15 mouse cellular contexts compared by ENCODE assay signal in the genomic region with DNA sequence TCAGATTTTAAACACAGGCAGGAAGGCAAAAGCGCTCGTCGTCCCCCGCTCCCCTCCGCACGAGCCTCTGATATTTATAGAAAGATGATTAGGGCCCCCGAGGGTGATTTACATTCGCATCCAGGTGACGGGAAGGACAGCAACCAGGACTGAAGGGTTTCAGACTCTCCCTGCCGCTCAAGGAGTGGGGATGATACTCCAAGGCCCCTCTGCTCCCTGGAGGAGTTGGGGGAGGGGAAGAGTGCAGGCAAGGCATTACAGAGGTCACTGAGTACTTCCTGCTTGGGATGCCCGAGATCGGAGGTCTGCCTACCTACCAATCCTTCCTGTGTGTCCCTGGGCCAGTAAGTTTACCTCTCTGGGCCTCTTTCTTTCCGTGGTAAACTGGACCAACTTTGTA. TPM values are rescaled to one million over a fixed set of nuclear protein-coding genes. Genes with fewer than 3 reads are reported as not detected.
A peak's percentile ranks its signal among the peaks of the same experiment; 100 is the strongest.
DNase-seq lines count a peak whose midpoint lies in the region; ATAC-seq lines count a peak whose summit lies in the region.
"Had no signal": no experiment of that assay in that cellular context is flagged by ENCODE, and none has a peak within 500 bp of the region (broad histone marks: within the 10 kb centered on the region; RNA-seq: fewer than 3 reads in every experiment).

No protein-coding gene starts in this region.

- no peak for DNase-seq in heart, embryonic 10.5 days (ENCODE audit: low spot score)
- no peak for DNase-seq in limb, embryonic 10.5 days (ENCODE audit: low spot score)
- no peak for DNase-seq in kidney, adult 18-20 months
- DNase-seq: thymus, adult 18-20 months had no signal

- peak overlapping the region; percentile 18; the same call in 1 of the 2 replicates for H3K4me3 ChIP-seq in heart, embryonic 10.5 days
- no peak overlapping the region for H3K4me3 ChIP-seq in heart, embryonic 11.5 days (ENCODE audit: low read depth, low read length)
- no peak overlapping the region for H3K4me3 ChIP-seq in limb, embryonic 13.5 days
- H3K4me3 ChIP-seq in limb, embryonic 10.5 days, result no peak overlapping the region
- no peak overlapping the region for H3K4me3 ChIP-seq in hindbrain, embryonic 16.5 days (ENCODE audit: low read length)
- H3K4me3 ChIP-seq in neural tube, embryonic 14.5 days (ENCODE audit: low read depth, low read length), result no peak overlapping the region
- no peak overlapping the region for H3K4me3 ChIP-seq in liver, embryonic 12.5 days
- H3K4me3 ChIP-seq: forebrain, embryonic 13.5 days; myocyte had no signal

- peaks cover 100% of the 10 kb centered on the region for H3K27me3 ChIP-seq in heart, embryonic 10.5 days (ENCODE audit: insufficient read depth, poor library complexity, severe bottlenecking)
- H3K27me3 ChIP-seq in heart, embryonic 11.5 days (ENCODE audit: control insufficient read depth, insufficient read depth, low read length), result peaks cover 93% of the 10 kb centered on the region
- peaks cover 40% of the 10 kb centered on the region for H3K27me3 ChIP-seq in limb, embryonic 13.5 days
- H3K27me3 ChIP-seq in limb, embryonic 10.5 days (ENCODE audit: low read depth, poor library complexity, severe bottlenecking), result peaks cover 78% of the 10 kb centered on the region
- H3K27me3 ChIP-seq in hindbrain, embryonic 16.5 days (replicated peaks; ENCODE audit: control insufficient read depth, insufficient read depth, low read length), result peaks cover 2% of the 10 kb centered on the region
- H3K27me3 ChIP-seq in neural tube, embryonic 14.5 days (ENCODE audit: control insufficient read depth, insufficient read depth, low read length), result no peaks in the 10 kb centered on the region
- peaks cover 90% of the 10 kb centered on the region for H3K27me3 ChIP-seq in liver, embryonic 12.5 days (replicated peaks)

- H3K4me2 ChIP-seq in heart, embryonic 11.5 days, result no peak overlapping the region
- H3K4me2 ChIP-seq in limb, embryonic 13.5 days (replicated peaks), result 0 out of 2 replicates have a peak overlapping the region, but pooled peaks have one; percentile 12
- peak overlapping the region; percentile 11 for H3K4me2 ChIP-seq in hindbrain, embryonic 16.5 days (ENCODE audit: low read length)
- H3K4me2 ChIP-seq in neural tube, embryonic 14.5 days (ENCODE audit: low read depth, low read length), result peak overlapping the region; percentile 14; the same call in 1 of the 2 replicates
- no peak overlapping the region for H3K4me2 ChIP-seq in liver, embryonic 12.5 days
- H3K4me2 ChIP-seq: forebrain, embryonic 13.5 days; lung, embryonic 14.5 days had no signal

- H3K27ac ChIP-seq in heart, embryonic 10.5 days, result no peak overlapping the region
- H3K27ac ChIP-seq in heart, embryonic 11.5 days (ENCODE audit: low read depth, low read length), result no peak overlapping the region
- no peak overlapping the region for H3K27ac ChIP-seq in limb, embryonic 13.5 days
- H3K27ac ChIP-seq in limb, embryonic 10.5 days, result no peak overlapping the region
- H3K27ac ChIP-seq in hindbrain, embryonic 16.5 days (ENCODE audit: low read depth, low read length), result no peak overlapping the region; the same call in 1 of the 2 replicates
- H3K27ac ChIP-seq in neural tube, embryonic 14.5 days (ENCODE audit: low read depth, low read length), result no peak overlapping the region
- no peak overlapping the region for H3K27ac ChIP-seq in liver, embryonic 12.5 days
- H3K27ac ChIP-seq: forebrain, embryonic 13.5 days; kidney, postnatal 0 days had no signal

- no peaks in the 10 kb centered on the region for H3K36me3 ChIP-seq in heart, embryonic 10.5 days
- no peaks in the 10 kb centered on the region for H3K36me3 ChIP-seq in heart, embryonic 11.5 days (ENCODE audit: control insufficient read depth, insufficient read depth, low read length)
- H3K36me3 ChIP-seq in limb, embryonic 13.5 days, result no peaks in the 10 kb centered on the region
- no peaks in the 10 kb centered on the region for H3K36me3 ChIP-seq in limb, embryonic 10.5 days
- peaks cover 2% of the 10 kb centered on the region; the same call in 1 of the 2 replicates for H3K36me3 ChIP-seq in hindbrain, embryonic 16.5 days (ENCODE audit: control insufficient read depth, insufficient read depth, low read length)
- no peaks in the 10 kb centered on the region for H3K36me3 ChIP-seq in neural tube, embryonic 14.5 days (ENCODE audit: control insufficient read depth, insufficient read depth, low read length)
- H3K36me3 ChIP-seq in liver, embryonic 12.5 days, result no peaks in the 10 kb centered on the region

- H3K9ac ChIP-seq in heart, embryonic 11.5 days (ENCODE audit: low read depth, low read length), result no peak overlapping the region
- H3K9ac ChIP-seq in limb, embryonic 13.5 days, result peak overlapping the region; percentile 8; the same call in 1 of the 2 replicates
- peak overlapping the region; percentile 17 for H3K9ac ChIP-seq in hindbrain, embryonic 16.5 days (ENCODE audit: low read depth, low read length)
- H3K9ac ChIP-seq in neural tube, embryonic 14.5 days (replicated peaks; ENCODE audit: low read depth, low read length), result no peak overlapping the region
- H3K9ac ChIP-seq in liver, embryonic 12.5 days, result no peak overlapping the region
- H3K9ac ChIP-seq: forebrain, embryonic 13.5 days; lung, embryonic 14.5 days had no signal

- no peak for ATAC-seq in heart, embryonic 11.5 days (replicated peaks; ENCODE audit: insufficient number of reproducible peaks, low FRiP score, low TSS enrichment)
- ATAC-seq in limb, embryonic 13.5 days (ENCODE audit: low FRiP score, low read depth), result no peak
- ATAC-seq in hindbrain, embryonic 16.5 days, result no peak
- ATAC-seq in neural tube, embryonic 14.5 days (ENCODE audit: low read depth), result no peak
- ATAC-seq in liver, embryonic 12.5 days, result no peak
- ATAC-seq: forebrain, embryonic 13.5 days; inflammation-experienced regulatory T-cells, adult 6 months had no signal

- 17% methylated on average over 13 of the region's 13 CpGs for WGBS in heart, embryonic 10.5 days
- 21% methylated on average over 13 of the region's 13 CpGs for WGBS in heart, embryonic 11.5 days (ENCODE audit: insufficient replicate concordance)
- 17% methylated on average over 13 of the region's 13 CpGs for WGBS in limb, embryonic 13.5 days
- WGBS in limb, embryonic 10.5 days, result 19% methylated on average over 13 of the region's 13 CpGs
- 27% methylated on average over 13 of the region's 13 CpGs for WGBS in hindbrain, embryonic 16.5 days
- WGBS in neural tube, embryonic 14.5 days, result 28% methylated on average over 13 of the region's 13 CpGs
- WGBS in liver, embryonic 12.5 days (ENCODE audit: insufficient replicate concordance), result 26% methylated on average over 13 of the region's 13 CpGs

- H3K9me3 ChIP-seq in heart, embryonic 10.5 days, result no peaks in the 10 kb centered on the region
- H3K9me3 ChIP-seq in heart, embryonic 11.5 days (replicated peaks; ENCODE audit: control insufficient read depth, low read length), result no peaks in the 10 kb centered on the region
- no peaks in the 10 kb centered on the region for H3K9me3 ChIP-seq in limb, embryonic 13.5 days
- no peaks in the 10 kb centered on the region for H3K9me3 ChIP-seq in limb, embryonic 10.5 days (replicated peaks)
- H3K9me3 ChIP-seq in hindbrain, embryonic 16.5 days (ENCODE audit: control insufficient read depth, low read length), result no peaks in the 10 kb centered on the region
- no peaks in the 10 kb centered on the region for H3K9me3 ChIP-seq in neural tube, embryonic 14.5 days (ENCODE audit: control insufficient read depth, low read length)
- no peaks in the 10 kb centered on the region for H3K9me3 ChIP-seq in liver, embryonic 12.5 days (replicated peaks)
- H3K9me3 ChIP-seq: forebrain, embryonic 13.5 days had no signal

- peaks cover 11% of the 10 kb centered on the region; the same call in 1 of the 2 replicates for H3K4me1 ChIP-seq in heart, embryonic 10.5 days
- H3K4me1 ChIP-seq in heart, embryonic 11.5 days (ENCODE audit: control insufficient read depth, insufficient read depth, low read length), result no peaks in the 10 kb centered on the region
- peaks cover 25% of the 10 kb centered on the region for H3K4me1 ChIP-seq in limb, embryonic 13.5 days
- peaks cover 30% of the 10 kb centered on the region for H3K4me1 ChIP-seq in limb, embryonic 10.5 days
- H3K4me1 ChIP-seq in hindbrain, embryonic 16.5 days (ENCODE audit: control insufficient read depth, insufficient read depth, low read depth, low read length), result peaks cover 12% of the 10 kb centered on the region
- H3K4me1 ChIP-seq in neural tube, embryonic 14.5 days (ENCODE audit: control insufficient read depth, insufficient read depth, low read length), result peaks cover 14% of the 10 kb centered on the region
- no peaks in the 10 kb centered on the region for H3K4me1 ChIP-seq in liver, embryonic 12.5 days

RNA-seq across cellular contexts. Expression of gene Epha8, which starts 13.4 kb away (rescaled TPM):
- 0.17 and 0.45 TPM in 2 replicates for polyA plus RNA-seq in heart, embryonic 10.5 days (2016; fragmentation: Nextera tagmentation; extraction: Ambion mirVana)
- polyA plus RNA-seq in heart, embryonic 11.5 days (2014; fragmentation: Nextera tagmentation; extraction: Ambion mirVana), result 0.24 TPM in 1 of 2 replicates, not detected in the other
- polyA plus RNA-seq in limb, embryonic 13.5 days (2015; fragmentation: Nextera tagmentation; extraction: Ambion mirVana), result 0.47 and 0.71 TPM in 2 replicates
- polyA plus RNA-seq in limb, embryonic 10.5 days (2016; fragmentation: Nextera tagmentation; extraction: Ambion mirVana), result 0.29 and 0.55 TPM in 2 replicates
- polyA plus RNA-seq in hindbrain, embryonic 16.5 days (2015; fragmentation: Nextera tagmentation; extraction: Ambion mirVana), result 8.8 and 14.0 TPM in 2 replicates
- polyA plus RNA-seq in neural tube, embryonic 14.5 days (2014; fragmentation: Nextera tagmentation; extraction: Ambion mirVana), result 9.9 and 13.1 TPM in 2 replicates
- polyA plus RNA-seq in liver, embryonic 12.5 days (2016; fragmentation: Nextera tagmentation; extraction: Ambion mirVana), result 0.06 and 0.11 TPM in 2 replicates
- polyA plus RNA-seq: liver, adult 2 months; myocyte had no signal

RNA-seq across cellular contexts. Expression of gene C1qa, which starts 44.6 kb away (rescaled TPM):
- 1.3 and 4.2 TPM in 2 replicates for polyA plus RNA-seq in heart, embryonic 10.5 days (2016; fragmentation: Nextera tagmentation; extraction: Ambion mirVana)
- 8.1 and 8.8 TPM in 2 replicates for polyA plus RNA-seq in heart, embryonic 11.5 days (2014; fragmentation: Nextera tagmentation; extraction: Ambion mirVana)
- 20.5 and 23.0 TPM in 2 replicates for polyA plus RNA-seq in limb, embryonic 13.5 days (2015; fragmentation: Nextera tagmentation; extraction: Ambion mirVana)
- polyA plus RNA-seq in limb, embryonic 10.5 days (2016; fragmentation: Nextera tagmentation; extraction: Ambion mirVana), result 2.4 and 3.8 TPM in 2 replicates
- 34.0 and 36.8 TPM in 2 replicates for polyA plus RNA-seq in hindbrain, embryonic 16.5 days (2015; fragmentation: Nextera tagmentation; extraction: Ambion mirVana)
- 19.6 and 29.3 TPM in 2 replicates for polyA plus RNA-seq in neural tube, embryonic 14.5 days (2014; fragmentation: Nextera tagmentation; extraction: Ambion mirVana)
- 24.8 and 26.2 TPM in 2 replicates for polyA plus RNA-seq in liver, embryonic 12.5 days (2016; fragmentation: Nextera tagmentation; extraction: Ambion mirVana)
- polyA plus RNA-seq: myocyte had no signal

RNA-seq across cellular contexts. Expression of gene C1qc, which starts 50.3 kb away (rescaled TPM):
- polyA plus RNA-seq in heart, embryonic 10.5 days (2016; fragmentation: Nextera tagmentation; extraction: Ambion mirVana), result 1.3 and 4.7 TPM in 2 replicates
- polyA plus RNA-seq in heart, embryonic 11.5 days (2014; fragmentation: Nextera tagmentation; extraction: Ambion mirVana), result 7.1 and 7.4 TPM in 2 replicates
- 18.1 and 18.8 TPM in 2 replicates for polyA plus RNA-seq in limb, embryonic 13.5 days (2015; fragmentation: Nextera tagmentation; extraction: Ambion mirVana)
- 2.8 and 5.9 TPM in 2 replicates for polyA plus RNA-seq in limb, embryonic 10.5 days (2016; fragmentation: Nextera tagmentation; extraction: Ambion mirVana)
- polyA plus RNA-seq in hindbrain, embryonic 16.5 days (2015; fragmentation: Nextera tagmentation; extraction: Ambion mirVana), result 25.5 and 28.8 TPM in 2 replicates
- polyA plus RNA-seq in neural tube, embryonic 14.5 days (2014; fragmentation: Nextera tagmentation; extraction: Ambion mirVana), result 15.3 and 25.2 TPM in 2 replicates
- polyA plus RNA-seq in liver, embryonic 12.5 days (2016; fragmentation: Nextera tagmentation; extraction: Ambion mirVana), result 32.7 and 33.5 TPM in 2 replicates
- polyA plus RNA-seq: myocyte had no signal

RNA-seq across cellular contexts. Expression of gene C1qb, which starts 57.2 kb away (rescaled TPM):
- polyA plus RNA-seq in heart, embryonic 10.5 days (2016; fragmentation: Nextera tagmentation; extraction: Ambion mirVana), result 4.5 and 13.4 TPM in 2 replicates
- 14.8 and 17.0 TPM in 2 replicates for polyA plus RNA-seq in heart, embryonic 11.5 days (2014; fragmentation: Nextera tagmentation; extraction: Ambion mirVana)
- polyA plus RNA-seq in limb, embryonic 13.5 days (2015; fragmentation: Nextera tagmentation; extraction: Ambion mirVana), result 39.7 and 41.0 TPM in 2 replicates
- polyA plus RNA-seq in limb, embryonic 10.5 days (2016; fragmentation: Nextera tagmentation; extraction: Ambion mirVana), result 10.6 TPM in 2 replicates
- 49.8 and 53.9 TPM in 2 replicates for polyA plus RNA-seq in hindbrain, embryonic 16.5 days (2015; fragmentation: Nextera tagmentation; extraction: Ambion mirVana)
- 28.2 and 49.7 TPM in 2 replicates for polyA plus RNA-seq in neural tube, embryonic 14.5 days (2014; fragmentation: Nextera tagmentation; extraction: Ambion mirVana)
- polyA plus RNA-seq in liver, embryonic 12.5 days (2016; fragmentation: Nextera tagmentation; extraction: Ambion mirVana), result 53.1 and 54.6 TPM in 2 replicates
- polyA plus RNA-seq: myocyte had no signal

Comparison
In these comparisons a context has a peak if more than half of its experiments do, and no peak if none do; other contexts are left out.
1. H3K4me2 ChIP-seq: peak in limb, embryonic 13.5 days (single experiment), hindbrain, embryonic 16.5 days (single experiment) and neural tube, embryonic 14.5 days (single experiment); none in heart, embryonic 11.5 days (single experiment) and liver, embryonic 12.5 days (single experiment).
2. H3K9ac ChIP-seq: peak in limb, embryonic 13.5 days (single experiment) and hindbrain, embryonic 16.5 days (single experiment); none in heart, embryonic 11.5 days (single experiment), neural tube, embryonic 14.5 days (single experiment) and liver, embryonic 12.5 days (single experiment).